Mouse (Mus musculus): ENCODE measurements at regions not wholly inside any gene's neighbourhood (a gene's known extent, or its start where the extent isn't known, plus 50 kb on each side); places are given as distances from the start of the nearest gene placed in this dataset.

- no peak for TF ChIP-seq EP300 (optimal IDR thresholded peaks at IDR 0.05)
- no peak for TF ChIP-seq CTCF (IDR thresholded peaks at IDR 0.05; ENCODE audit: low read depth)
- H3K36me3 ChIP-seq (ENCODE audit: control insufficient read depth, insufficient read depth, low read length) = no peaks in the 10 kb centered on the region
- no peak for ATAC-seq (ENCODE audit: low FRiP score, low TSS enrichment)
- no peak overlapping the region for H3K4me2 ChIP-seq (replicated peaks; ENCODE audit: low read depth)
- no peak overlapping the region for H3K4me3 ChIP-seq (ENCODE audit: low read depth, low read length)
- no peak overlapping the region for H3K9ac ChIP-seq (ENCODE audit: low read length)
- no peak overlapping the region for H3K27ac ChIP-seq (replicated peaks)
- H3K4me1 ChIP-seq (replicated peaks; ENCODE audit: control insufficient read depth, insufficient read depth) = no peaks in the 10 kb centered on the region
- no peak for DNase-seq (ENCODE audit: low spot score)
- WGBS = 54% methylated on average over 2 of the region's 2 CpGs
- no peaks in the 10 kb centered on the region for H3K9me3 ChIP-seq (ENCODE audit: control insufficient read depth, low read length)
- no peaks in the 10 kb centered on the region for H3K27me3 ChIP-seq (ENCODE audit: control insufficient read depth, insufficient read depth, low read length)
These were observed 1413.2 kb downstream of the D3Ertd751e start for GRCm38 (mm10) chr3:43155643-43156042.

DNA sequence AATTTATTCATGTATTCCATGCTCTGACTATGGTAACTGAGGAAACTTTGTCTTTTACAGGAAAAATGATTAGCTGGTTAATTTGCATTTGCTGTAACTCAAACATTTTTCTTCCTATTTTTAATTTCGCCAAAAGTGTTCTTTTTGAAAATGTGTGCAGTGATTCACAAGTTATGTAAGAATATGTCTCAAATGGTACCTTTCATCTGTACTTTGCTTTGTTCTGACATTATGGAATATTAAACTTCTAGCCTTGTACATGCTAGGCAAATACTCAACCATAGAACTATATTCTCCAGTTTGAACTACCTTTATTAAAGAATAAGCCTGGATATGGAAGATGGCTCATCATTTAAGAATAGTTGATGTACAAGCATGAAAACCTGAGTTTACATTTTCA, 1418.1 kb downstream of the D3Ertd751e start:
- H3K36me3 ChIP-seq (ENCODE audit: control insufficient read depth, insufficient read depth, low read length) = no peaks in the 10 kb centered on the region
- WGBS = 76% methylated on average over 1 of the region's 1 CpGs
- no peaks in the 10 kb centered on the region for H3K9me3 ChIP-seq (ENCODE audit: control insufficient read depth, low read length)
- H3K4me2 ChIP-seq (replicated peaks; ENCODE audit: low read depth) = no peak overlapping the region
- H3K4me3 ChIP-seq (ENCODE audit: low read depth, low read length) = no peak overlapping the region
- no peak for DNase-seq (ENCODE audit: low spot score)
- TF ChIP-seq EP300 (optimal IDR thresholded peaks at IDR 0.05) (no peak), CTCF (IDR thresholded peaks at IDR 0.05; ENCODE audit: low read depth) (no peak)
- ATAC-seq (ENCODE audit: low FRiP score, low TSS enrichment) = no peak
- H3K4me1 ChIP-seq (replicated peaks; ENCODE audit: control insufficient read depth, insufficient read depth) = no peaks in the 10 kb centered on the region
- no peak overlapping the region for H3K9ac ChIP-seq (ENCODE audit: low read length)
- no peak overlapping the region for H3K27ac ChIP-seq (replicated peaks)
- no peaks in the 10 kb centered on the region for H3K27me3 ChIP-seq (ENCODE audit: control insufficient read depth, insufficient read depth, low read length)

DNA sequence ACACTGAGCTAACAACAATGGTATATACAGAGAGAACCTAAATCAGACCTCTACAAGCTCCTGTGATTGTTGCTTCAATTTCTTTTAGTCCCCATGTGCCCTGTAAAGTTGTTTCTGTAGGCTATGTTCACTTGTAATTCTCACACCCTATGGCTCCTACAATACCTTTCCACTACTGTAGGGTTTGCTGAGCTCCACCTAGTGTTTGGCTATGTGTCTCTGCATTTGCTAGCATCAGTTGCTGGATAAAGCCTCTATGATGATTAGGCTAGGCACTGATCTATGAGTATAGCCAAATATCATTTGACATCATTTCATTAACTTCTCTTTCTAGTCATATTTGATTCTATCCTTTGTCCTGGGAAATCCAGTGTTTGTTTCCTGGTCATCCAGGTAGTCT, 1440.4 kb downstream of the D3Ertd751e start:
- TF ChIP-seq CTCF (IDR thresholded peaks at IDR 0.05; ENCODE audit: low read depth) (no peak), EP300 (optimal IDR thresholded peaks at IDR 0.05) (no peak)
- H3K4me2 ChIP-seq (replicated peaks; ENCODE audit: low read depth) = no peak overlapping the region
- no peaks in the 10 kb centered on the region for H3K27me3 ChIP-seq (ENCODE audit: control insufficient read depth, insufficient read depth, low read length)
- H3K9me3 ChIP-seq (ENCODE audit: control insufficient read depth, low read length) = no peaks in the 10 kb centered on the region
- H3K9ac ChIP-seq (ENCODE audit: low read length) = no peak overlapping the region
- DNase-seq (ENCODE audit: low spot score) (no peak), ATAC-seq (ENCODE audit: low FRiP score, low TSS enrichment) (no peak)
- no peaks in the 10 kb centered on the region for H3K36me3 ChIP-seq (ENCODE audit: control insufficient read depth, insufficient read depth, low read length)
- no peak overlapping the region for H3K27ac ChIP-seq (replicated peaks)
- no peaks in the 10 kb centered on the region for H3K4me1 ChIP-seq (replicated peaks; ENCODE audit: control insufficient read depth, insufficient read depth)
- H3K4me3 ChIP-seq (ENCODE audit: low read depth, low read length) = no peak overlapping the region

DNA sequence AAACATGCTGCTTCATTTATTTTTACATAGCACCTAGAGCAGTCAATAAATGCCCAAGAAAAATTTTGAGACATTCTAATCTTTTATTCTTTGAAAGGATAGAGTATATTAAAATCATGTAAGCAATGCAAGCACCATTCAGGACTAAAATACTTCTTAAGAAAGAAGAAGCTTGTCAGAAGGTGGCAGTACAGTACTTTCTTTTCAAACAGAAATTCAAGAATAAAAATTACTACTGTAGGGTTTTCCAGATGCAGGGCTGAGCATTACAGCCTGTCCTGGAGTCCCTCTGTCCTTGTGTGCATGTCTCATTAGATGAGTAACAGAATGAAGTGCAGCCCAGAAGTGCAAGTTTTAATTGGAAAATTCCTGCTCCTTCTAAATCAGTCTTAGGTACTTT, 1457.5 kb downstream of the D3Ertd751e start:
- TF ChIP-seq EP300 (optimal IDR thresholded peaks at IDR 0.05) (no peak), CTCF (IDR thresholded peaks at IDR 0.05; ENCODE audit: low read depth) (peak; percentile 40)
- H3K27ac ChIP-seq (replicated peaks) = no peak overlapping the region
- no peak for DNase-seq (ENCODE audit: low spot score)
- no peak overlapping the region for H3K4me2 ChIP-seq (replicated peaks; ENCODE audit: low read depth)
- H3K9ac ChIP-seq (ENCODE audit: low read length) = no peak overlapping the region
- H3K9me3 ChIP-seq (ENCODE audit: control insufficient read depth, low read length) = no peaks in the 10 kb centered on the region
- H3K4me3 ChIP-seq (ENCODE audit: low read depth, low read length) = no peak overlapping the region
- no peak for ATAC-seq (ENCODE audit: low FRiP score, low TSS enrichment)
- H3K27me3 ChIP-seq (ENCODE audit: control insufficient read depth, insufficient read depth, low read length) = no peaks in the 10 kb centered on the region
- H3K4me1 ChIP-seq (replicated peaks; ENCODE audit: control insufficient read depth, insufficient read depth) = no peaks in the 10 kb centered on the region
- no peaks in the 10 kb centered on the region for H3K36me3 ChIP-seq (ENCODE audit: control insufficient read depth, insufficient read depth, low read length)

- Histone ChIP-seq H3K36me3 (ENCODE audit: control insufficient read depth, insufficient read depth, low read length) (no peaks in the 10 kb centered on the region), H3K9me3 (ENCODE audit: control insufficient read depth, low read length) (no peaks in the 10 kb centered on the region), H3K9ac (ENCODE audit: low read length) (no peak overlapping the region), H3K27me3 (ENCODE audit: control insufficient read depth, insufficient read depth, low read length) (no peaks in the 10 kb centered on the region), H3K4me1 (replicated peaks; ENCODE audit: control insufficient read depth, insufficient read depth) (no peaks in the 10 kb centered on the region), H3K4me3 (ENCODE audit: low read depth, low read length) (no peak overlapping the region), H3K4me2 (replicated peaks; ENCODE audit: low read depth) (no peak overlapping the region), H3K27ac (replicated peaks) (no peak overlapping the region)
- TF ChIP-seq CTCF (IDR thresholded peaks at IDR 0.05; ENCODE audit: low read depth) = no peak
- no peak for TF ChIP-seq EP300 (optimal IDR thresholded peaks at IDR 0.05)
- 64% methylated on average over 4 of the region's 4 CpGs for WGBS
- no peak for ATAC-seq (ENCODE audit: low FRiP score, low TSS enrichment)
- no peak for DNase-seq (ENCODE audit: low spot score)
These were observed 1467.2 kb downstream of the D3Ertd751e start for GRCm38 (mm10) chr3:43209646-43210045.

DNA sequence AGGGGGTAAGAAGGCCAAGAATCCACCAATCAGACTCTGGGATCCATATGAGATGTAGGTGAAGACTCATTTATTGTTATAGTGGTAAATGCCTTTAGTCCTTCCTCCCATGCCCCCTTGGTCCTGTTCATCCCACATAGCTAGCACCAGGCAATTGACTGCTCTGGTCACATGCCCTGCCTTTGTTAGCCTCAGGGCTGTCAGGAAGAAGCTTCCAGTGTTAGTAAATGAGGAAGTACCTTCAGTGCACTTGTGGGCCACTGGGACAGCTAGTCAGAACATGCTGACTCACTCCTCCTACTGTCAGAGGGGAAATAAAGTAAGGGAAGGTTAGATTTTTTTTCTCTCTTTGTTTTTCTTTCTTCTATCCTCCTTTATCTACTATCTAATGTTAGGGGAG, 1476.3 kb downstream of the D3Ertd751e start:
- Histone ChIP-seq H3K4me1 (replicated peaks; ENCODE audit: control insufficient read depth, insufficient read depth) (no peaks in the 10 kb centered on the region), H3K36me3 (ENCODE audit: control insufficient read depth, insufficient read depth, low read length) (no peaks in the 10 kb centered on the region), H3K27ac (replicated peaks) (no peak overlapping the region), H3K27me3 (ENCODE audit: control insufficient read depth, insufficient read depth, low read length) (no peaks in the 10 kb centered on the region), H3K9ac (ENCODE audit: low read length) (no peak overlapping the region), H3K4me3 (ENCODE audit: low read depth, low read length) (no peak overlapping the region), H3K4me2 (replicated peaks; ENCODE audit: low read depth) (no peak overlapping the region), H3K9me3 (ENCODE audit: control insufficient read depth, low read length) (no peaks in the 10 kb centered on the region)
- ATAC-seq (ENCODE audit: low FRiP score, low TSS enrichment) (no peak), DNase-seq (ENCODE audit: low spot score) (no peak)
- TF ChIP-seq CTCF (IDR thresholded peaks at IDR 0.05; ENCODE audit: low read depth) (no peak), EP300 (optimal IDR thresholded peaks at IDR 0.05) (no peak)
